Mouse (Mus musculus): ENCODE measurements around the gene Pla2g4f.

DNA sequence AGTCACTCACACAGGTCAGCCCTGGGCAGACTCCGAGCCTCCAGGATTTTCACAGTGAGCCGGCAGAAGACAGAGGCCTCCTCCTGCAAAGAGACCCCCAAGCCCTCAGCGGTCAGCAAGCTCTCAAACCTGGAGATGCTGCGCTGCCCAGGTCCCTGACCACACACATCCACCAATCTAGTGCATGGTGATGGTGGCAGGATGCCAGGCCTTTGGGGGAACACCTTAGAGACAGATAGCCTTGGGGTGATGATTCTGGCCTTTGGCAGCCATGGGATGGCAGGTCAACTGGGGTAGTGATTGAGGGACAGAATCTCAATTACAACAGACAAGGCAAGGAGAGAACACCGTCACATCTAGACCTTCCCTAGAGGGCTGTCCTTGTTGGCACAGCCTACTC lies 29.9 kb downstream of the Pla2g4f start:
- TF ChIP-seq CTCF (IDR thresholded peaks at IDR 0.05 in 2 of 3, conservative IDR thresholded peaks at IDR 0.05 in 1 of 3; ENCODE audit: control insufficient read depth in 1 of 3, insufficient read depth in 1 of 3, low read depth in 2 of 3, low read length in 3 of 3, poor library complexity in 1 of 3, severe bottlenecking in 1 of 3) (no peak), ZC3H11A (IDR thresholded peaks at IDR 0.05; ENCODE audit: low read depth, low read length) (no peak), ETS1 (IDR thresholded peaks at IDR 0.05; ENCODE audit: low read depth, low read length) (no peak), RCOR1 (IDR thresholded peaks at IDR 0.05; ENCODE audit: low read depth, low read length) (no peak), NRF1 (IDR thresholded peaks at IDR 0.05; ENCODE audit: insufficient read depth, low read depth, low read length, poor library complexity, severe bottlenecking) (no peak), E2F4 (IDR thresholded peaks at IDR 0.05; ENCODE audit: borderline replicate concordance, low read depth, low read length) (no peak), TCF12 (IDR thresholded peaks at IDR 0.05; ENCODE audit: low read depth, low read length) (no peak), SIN3A (IDR thresholded peaks at IDR 0.05; ENCODE audit: low read length) (no peak), MXI1 (IDR thresholded peaks at IDR 0.05; ENCODE audit: low read depth, low read length) (no peak), EP300 (IDR thresholded peaks at IDR 0.05; ENCODE audit: low read depth in 1 of 2, low read length in 2 of 2) (no peak), POLR2AphosphoS5 (IDR thresholded peaks at IDR 0.05; ENCODE audit: borderline replicate concordance, low read depth, low read length) (no peak), ELF1 (IDR thresholded peaks at IDR 0.05; ENCODE audit: low read depth, low read length) (no peak)
